Mouse (Mus musculus) erythroblast, embryonic 14.5 days (primary cell): ENCODE measurements at regions not wholly inside any gene's neighbourhood (a gene's known extent, or its start where the extent isn't known, plus 50 kb on each side); places are given as distances from the start of the nearest gene placed in this dataset.

Source experiments
- GATA1 ChIP-seq: IDR thresholded peaks from 2 replicates; pipeline ENCODE4 v1.6.1; 2012; ENCODE audit warnings: low read length, inconsistent platforms, mixed read lengths
- TAL1 ChIP-seq: IDR thresholded peaks from 3 replicates; pipeline ENCODE4 v1.6.1; 2012; ENCODE audit warnings: low read length, inconsistent platforms, mixed read lengths

DNA sequence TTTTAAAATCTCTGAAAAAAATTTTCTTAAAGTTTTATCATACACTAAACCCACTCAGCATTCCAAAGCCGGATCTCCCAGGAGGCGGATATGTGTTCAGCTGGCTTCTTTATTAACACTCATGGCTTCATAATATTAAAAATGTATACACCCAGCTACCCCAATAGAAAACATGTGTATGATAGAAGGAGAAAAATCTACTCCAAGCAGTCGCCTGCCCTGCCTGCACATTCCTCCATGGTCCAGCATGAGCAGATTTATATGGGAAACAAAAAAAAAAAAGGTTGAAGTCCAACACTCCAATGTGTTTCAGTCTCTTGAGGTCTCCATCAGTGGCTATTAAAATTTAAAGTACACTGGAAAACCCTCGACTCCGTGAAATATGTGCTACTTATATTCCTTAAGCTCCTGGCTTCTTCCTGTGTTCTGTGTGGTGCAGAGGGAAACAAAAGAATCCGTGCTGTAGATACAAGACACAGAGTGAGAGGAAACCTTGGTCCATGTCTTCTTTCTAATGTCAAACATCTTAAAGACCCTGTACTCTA, 142.0 kb upstream of the Ppargc1a start:
- TF ChIP-seq GATA1: no peak
- no peak for TF ChIP-seq TAL1
